Mouse (Mus musculus) cerebellum, adult 9-11 months (tissue): ENCODE data around the gene Lpin1.

Experiments used
- DNase-seq: peaks from one replicate; pipeline ENCODE4 v3.0.0; 2022

The Lpin1 gene

DNA sequence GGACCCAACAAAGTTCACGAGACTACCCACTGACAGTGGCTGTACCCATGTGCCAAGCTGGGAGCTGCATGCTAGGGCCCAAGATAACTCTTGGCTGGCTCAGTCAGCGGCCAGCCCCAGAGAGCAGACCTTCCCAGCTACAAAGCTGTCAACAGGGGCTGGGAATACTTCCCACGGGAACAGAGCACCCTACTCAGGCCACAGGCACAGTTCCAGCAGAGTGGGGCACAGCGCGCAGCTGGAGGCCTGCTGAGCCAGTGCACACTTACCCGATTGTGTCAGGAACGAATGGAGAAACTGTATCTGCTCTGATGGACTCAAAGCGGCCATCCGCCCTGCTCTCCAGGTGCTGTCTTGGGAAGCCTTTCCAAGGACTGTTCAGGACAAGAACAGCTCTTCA lies 95.6 kb downstream of the Lpin1 start:
- peak; percentile 23 for DNase-seq

GRCm38 (mm10) chr12:16512991-16513390 lies 97.8 kb downstream of the Lpin1 start:
- no peak for DNase-seq

DNA sequence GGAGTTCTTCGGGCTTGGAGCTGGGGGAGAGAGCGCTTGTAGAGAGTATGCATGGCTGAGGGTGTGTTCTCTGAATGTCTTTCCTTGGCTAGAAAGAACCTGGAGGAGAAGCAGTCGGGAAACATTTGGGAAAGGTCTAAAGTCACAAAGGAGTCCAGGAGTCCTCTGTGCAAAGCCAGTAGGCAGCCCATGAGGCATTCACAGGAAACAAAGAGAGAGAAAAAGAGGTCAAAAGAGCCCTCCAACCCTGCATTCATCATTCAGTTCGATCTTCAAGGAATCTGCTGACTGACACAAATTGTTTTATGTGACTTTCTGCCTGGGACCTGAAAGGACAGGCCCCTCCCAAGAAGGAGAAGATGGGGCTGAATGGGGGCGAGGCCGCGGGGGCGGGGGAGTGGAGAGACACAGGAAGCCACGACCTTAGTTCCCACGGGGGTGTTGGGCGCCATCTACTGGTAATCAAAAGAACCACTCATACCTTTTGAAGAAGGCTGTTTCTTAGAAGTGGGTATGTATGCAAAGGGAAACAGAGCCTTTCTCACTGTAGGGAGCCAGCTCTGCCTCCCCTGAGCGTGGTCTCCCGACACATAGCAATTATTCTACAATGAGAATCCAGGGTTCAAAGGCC lies 101.5 kb downstream of the Lpin1 start:
- DNase-seq = peak; percentile 34

DNA sequence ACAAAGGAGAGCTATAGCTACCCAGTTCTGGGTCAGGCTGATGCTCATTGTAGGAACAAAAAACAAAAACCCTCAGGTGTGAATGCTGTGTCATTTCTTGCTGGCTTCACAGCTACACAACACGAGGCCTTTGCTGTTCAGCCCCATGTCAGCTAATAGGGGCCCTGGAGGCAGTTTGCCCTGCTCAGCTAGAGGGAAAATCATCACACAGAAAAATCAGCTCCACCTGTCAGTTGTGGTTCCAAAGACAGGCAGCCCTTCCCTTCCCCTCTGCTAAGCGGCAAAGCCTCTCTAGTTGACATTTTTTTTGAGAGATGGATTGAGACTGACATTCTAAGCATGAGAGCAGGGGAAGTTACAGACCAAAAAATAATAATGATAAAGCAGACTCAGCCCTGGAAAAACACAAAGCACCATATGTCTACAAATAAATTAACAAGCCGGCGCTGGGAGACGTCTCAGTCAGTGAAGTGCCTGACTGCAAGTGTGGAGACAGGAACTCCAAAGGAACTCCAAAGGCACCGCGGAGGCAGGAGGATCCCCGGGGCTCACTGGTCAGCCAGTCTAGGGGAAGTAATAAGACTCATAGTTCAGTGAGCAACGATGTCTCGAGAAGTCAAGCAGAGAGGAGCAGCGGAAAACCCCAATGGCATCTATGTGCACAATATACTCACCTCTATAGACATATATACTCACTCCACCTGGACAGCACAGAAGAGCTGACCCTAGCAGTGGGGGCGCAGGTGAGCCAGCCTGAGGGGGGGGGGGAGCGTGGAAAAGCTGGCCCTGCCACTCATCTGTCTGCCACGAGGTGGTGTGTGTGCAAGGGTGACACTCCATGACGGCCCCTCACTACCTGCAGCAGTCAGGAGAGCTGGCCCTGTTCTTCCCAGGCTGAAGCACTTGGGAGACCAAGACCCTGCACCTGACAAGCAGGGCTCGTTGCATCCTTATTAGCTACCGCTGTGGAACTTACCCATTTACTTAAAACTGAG lies 103.7 kb downstream of the Lpin1 start:
- no peak for DNase-seq

GRCm38 (mm10) chr12:16504244-16504643 lies 106.5 kb downstream of the Lpin1 start:
- DNase-seq = no peak

- DNase-seq = no peak
Observed at GRCm38 (mm10) chr12:16497960-16498359, 112.8 kb downstream of the Lpin1 start.

DNA sequence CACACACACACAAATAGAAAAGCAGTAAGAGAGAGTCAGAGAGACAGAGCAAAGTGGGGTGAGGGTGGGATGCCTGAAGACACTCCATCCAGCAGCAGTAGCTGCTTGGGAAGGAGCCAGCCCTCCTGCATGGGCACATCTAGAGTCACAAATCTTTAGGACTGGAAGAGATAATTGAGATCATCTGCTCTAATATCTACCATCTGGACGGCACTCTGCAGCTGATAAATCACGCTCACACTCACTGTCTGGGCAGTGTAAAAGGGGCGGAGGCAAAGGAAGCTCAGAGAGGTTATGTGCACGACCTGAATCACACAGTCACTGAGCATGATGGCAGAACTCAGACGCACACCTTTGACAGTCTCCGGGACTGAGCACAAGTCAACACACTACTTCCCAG lies 118.1 kb downstream of the Lpin1 start:
- DNase-seq = no peak

DNA sequence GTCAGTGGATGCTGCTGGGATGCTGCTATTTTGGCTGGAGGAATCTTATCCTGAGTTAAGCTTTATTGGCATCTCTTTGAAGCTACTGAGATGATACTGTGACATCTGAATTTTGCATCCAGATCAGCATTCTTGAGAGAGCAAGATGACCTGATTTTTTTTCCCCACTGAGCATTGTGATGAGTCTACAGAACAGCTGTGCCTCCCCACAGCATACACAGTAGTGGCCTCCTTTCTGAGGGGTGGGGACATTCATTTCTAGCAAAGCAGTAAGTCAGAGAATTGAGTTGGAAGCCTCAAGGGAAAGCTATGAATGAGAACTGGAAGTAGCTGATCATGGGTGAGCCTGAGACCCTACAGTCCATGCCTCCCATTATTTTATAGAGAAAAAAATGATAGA lies 121.9 kb downstream of the Lpin1 start:
- DNase-seq = no peak

DNA sequence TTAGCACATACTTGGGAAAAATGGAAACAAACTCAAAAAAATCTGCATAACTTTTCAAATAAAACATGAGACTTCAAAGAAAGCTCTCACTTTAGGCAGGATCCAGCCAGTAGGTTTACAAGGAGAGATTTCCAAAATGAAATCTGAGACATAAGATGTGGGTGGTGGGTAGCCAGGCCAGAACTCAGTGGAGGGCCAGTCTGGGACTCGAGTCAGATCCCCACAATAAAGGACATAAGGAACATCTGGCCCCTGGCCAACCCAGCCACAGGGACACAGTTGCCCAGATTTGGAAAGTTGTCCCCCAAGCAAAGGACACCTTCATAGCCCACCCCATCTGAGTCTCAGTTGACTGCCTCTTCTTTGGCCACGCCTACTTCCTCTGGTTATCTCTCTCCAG lies 123.3 kb downstream of the Lpin1 start:
- no peak for DNase-seq
